In genomic region chr10:80589879-80590854, GRCm38 (mm10) we compare ENCODE assay signal across 8 mouse cellular contexts. TPM values are rescaled to one million over a fixed set of nuclear protein-coding genes. Genes with fewer than 3 reads are reported as not detected.
DNase-seq lines count a peak whose midpoint lies in the region; ATAC-seq and TF ChIP-seq lines count a peak whose summit lies in the region.

Gene Abhd17a (minus strand): TSS chr10:80590341.

- H3K9ac ChIP-seq in kidney, embryonic 14.5 days (ENCODE audit: low read depth, low read length) = peak within 1 kb of the TSS; percentile 94
- peak within 1 kb of the TSS; percentile 93 for H3K9ac ChIP-seq in limb, embryonic 15.5 days

- ATAC-seq in kidney, embryonic 14.5 days (ENCODE audit: low FRiP score, low TSS enrichment) = peak; percentile 96
- peak; percentile 94 for ATAC-seq in limb, embryonic 15.5 days (ENCODE audit: insufficient number of reproducible peaks, low FRiP score, low TSS enrichment, low read depth)

- H3K27ac ChIP-seq in bone marrow macrophage, adult 2 months (ENCODE audit: insufficient read depth, low read depth, low read length) = peak within 1 kb of the TSS; percentile 7; the same call in 1 of the 2 replicates
- no peak within 1 kb of the TSS for H3K27ac ChIP-seq in embryonic fibroblast, embryonic 13.5 days (ENCODE audit: insufficient read depth, low read length)
- peak within 1 kb of the TSS; percentile 24 for H3K27ac ChIP-seq in kidney, embryonic 14.5 days (ENCODE audit: low read depth, low read length)
- H3K27ac ChIP-seq in limb, embryonic 15.5 days = peak within 1 kb of the TSS; percentile 79

- peak within 1 kb of the TSS; percentile 74 for H3K4me3 ChIP-seq in bone marrow macrophage, adult 2 months (ENCODE audit: insufficient read depth, low read length)
- peak within 1 kb of the TSS; percentile 88 for H3K4me3 ChIP-seq in embryonic fibroblast, embryonic 13.5 days (ENCODE audit: insufficient read depth, low read length)
- peak within 1 kb of the TSS; percentile 97 for H3K4me3 ChIP-seq in kidney, embryonic 14.5 days (ENCODE audit: low read length)
- H3K4me3 ChIP-seq in limb, embryonic 15.5 days = peak within 1 kb of the TSS; percentile 93

- TF ChIP-seq CTCF in bone marrow macrophage, adult 2 months (IDR thresholded peaks at IDR 0.05; ENCODE audit: low read depth, low read length) = no peak
- TF ChIP-seq CTCF in embryonic fibroblast, embryonic 13.5 days (IDR thresholded peaks at IDR 0.05; ENCODE audit: borderline replicate concordance, insufficient read depth, low read length) = no peak

- peak; percentile 100 for DNase-seq in A20 (ENCODE audit: low read depth, low spot score)
- DNase-seq in heart, adult 9 months (ENCODE audit: low spot score in 2 of 2) = peak; percentile 95 to 96
- peak; percentile 81 to 88 for DNase-seq in monocyte, adult 2 months (ENCODE audit: low read depth in 1 of 2, low spot score in 2 of 2)
- DNase-seq in spleen, postnatal 36 days (ENCODE audit: low spot score in 2 of 2) = peak; percentile 96 to 97

- peaks cover 18% of the 10 kb centered on the region for H3K4me1 ChIP-seq in bone marrow macrophage, adult 2 months (ENCODE audit: control insufficient read depth, insufficient read depth, low read length)
- 0 out of 2 replicates have a peak, but pooled peaks cover 2% of the 10 kb centered on the region for H3K4me1 ChIP-seq in embryonic fibroblast, embryonic 13.5 days (ENCODE audit: control insufficient read depth, insufficient read depth, low read length)
- H3K4me1 ChIP-seq in kidney, embryonic 14.5 days (ENCODE audit: control insufficient read depth, insufficient read depth, low read length) = peaks cover 14% of the 10 kb centered on the region; the same call in 1 of the 2 replicates
- H3K4me1 ChIP-seq in limb, embryonic 15.5 days = peaks cover 34% of the 10 kb centered on the region

- H3K4me2 ChIP-seq in kidney, embryonic 14.5 days (replicated peaks; ENCODE audit: low read depth, low read length) = peak within 1 kb of the TSS; percentile 97
- H3K4me2 ChIP-seq in limb, embryonic 15.5 days = peak within 1 kb of the TSS; percentile 93

- TF ChIP-seq POLR2A in bone marrow macrophage, adult 2 months (IDR thresholded peaks at IDR 0.05; ENCODE audit: borderline replicate concordance, low read depth, low read length) = peak; percentile 76; the same call in 1 of the 2 replicates
- TF ChIP-seq POLR2A in embryonic fibroblast, embryonic 13.5 days (IDR thresholded peaks at IDR 0.05; ENCODE audit: low read depth, low read length) = peak; percentile 91

- H3K27me3 ChIP-seq in kidney, embryonic 14.5 days (ENCODE audit: control insufficient read depth, insufficient read depth, low read length) = no peaks in the 10 kb centered on the region
- H3K27me3 ChIP-seq in limb, embryonic 15.5 days = no peaks in the 10 kb centered on the region

- no peaks in the 10 kb centered on the region for H3K9me3 ChIP-seq in kidney, embryonic 14.5 days (ENCODE audit: control insufficient read depth, low read length)
- no peaks in the 10 kb centered on the region for H3K9me3 ChIP-seq in limb, embryonic 15.5 days

- under 1% methylated on average over 73 of the region's 73 CpGs for WGBS in kidney, embryonic 14.5 days
- under 1% methylated on average over 71 of the region's 73 CpGs for WGBS in limb, embryonic 15.5 days

- H3K36me3 ChIP-seq in kidney, embryonic 14.5 days (ENCODE audit: control insufficient read depth, insufficient read depth, low read length) = peaks cover 14% of the 10 kb centered on the region
- peaks cover 15% of the 10 kb centered on the region for H3K36me3 ChIP-seq in limb, embryonic 15.5 days

RNA-seq across cellular contexts. Expression of gene Abhd17a, which starts in this region (rescaled TPM):
- 63.2 and 67.3 TPM in 2 replicates for polyA plus RNA-seq in bone marrow macrophage, adult 2 months (2012; ENCODE audit: insufficient read depth, insufficient read length, missing spikeins)
- 42.1 and 58.7 TPM in 2 replicates for polyA plus RNA-seq in embryonic fibroblast, embryonic 13.5 days (2011; ENCODE audit: insufficient read length, low read depth, missing spikeins)
- polyA plus RNA-seq in kidney, embryonic 14.5 days (2014; fragmentation: Nextera tagmentation; extraction: Ambion mirVana) = 125 and 130 TPM in 2 replicates
- polyA plus RNA-seq in limb, embryonic 15.5 days (2015; fragmentation: Nextera tagmentation; extraction: Ambion mirVana) = 97.0 and 104 TPM in 2 replicates
